Mouse (Mus musculus): ENCODE measurements at regions not wholly inside any gene's neighbourhood (a gene's known extent, or its start where the extent isn't known, plus 50 kb on each side); places are given as distances from the start of the nearest gene placed in this dataset.

- no peaks in the 10 kb centered on the region for H3K4me1 ChIP-seq (ENCODE audit: control insufficient read depth, insufficient read depth, insufficient read length, low read length)
- no peaks in the 10 kb centered on the region for H3K36me3 ChIP-seq (ENCODE audit: control insufficient read depth, insufficient read depth, low read length)
- TF ChIP-seq CTCF (IDR thresholded peaks at IDR 0.05; ENCODE audit: extremely low read depth, insufficient read length, insufficient replicate concordance, low read depth, low read length), result no peak
- no peak for TF ChIP-seq POLR2A (IDR thresholded peaks at IDR 0.05; ENCODE audit: low read depth, low read length)
- 71% methylated on average over 1 of the region's 1 CpGs for WGBS
- no peaks in the 10 kb centered on the region for H3K27me3 ChIP-seq (ENCODE audit: control insufficient read depth, insufficient read depth, low read length)
- H3K4me3 ChIP-seq (ENCODE audit: low read depth, low read length), result no peak overlapping the region
- no peak overlapping the region for H3K27ac ChIP-seq (ENCODE audit: insufficient read depth, low read depth, low read length)
Observed at GRCm38 (mm10) chr13:6367661-6368060, 180.3 kb upstream of the Pitrm1 start.

GRCm38 (mm10) chr13:6374570-6375173 lies 173.3 kb upstream of the Pitrm1 start:
- Histone ChIP-seq H3K27me3 (ENCODE audit: control insufficient read depth, insufficient read depth, low read length) (no peaks in the 10 kb centered on the region), H3K4me1 (ENCODE audit: control insufficient read depth, insufficient read depth, insufficient read length, low read length) (no peaks in the 10 kb centered on the region), H3K4me3 (ENCODE audit: low read depth, low read length) (no peak overlapping the region), H3K36me3 (ENCODE audit: control insufficient read depth, insufficient read depth, low read length) (no peaks in the 10 kb centered on the region), H3K27ac (ENCODE audit: insufficient read depth, low read depth, low read length) (no peak overlapping the region)
- 69% methylated on average over 3 of the region's 3 CpGs for WGBS
- TF ChIP-seq POLR2A (IDR thresholded peaks at IDR 0.05; ENCODE audit: low read depth, low read length) (no peak), CTCF (IDR thresholded peaks at IDR 0.05; ENCODE audit: extremely low read depth, insufficient read length, insufficient replicate concordance, low read depth, low read length) (no peak)

GRCm38 (mm10) chr13:6377919-6378318 lies 170.0 kb upstream of the Pitrm1 start:
- 80% methylated on average over 3 of the region's 3 CpGs for WGBS
- TF ChIP-seq CTCF (IDR thresholded peaks at IDR 0.05; ENCODE audit: extremely low read depth, insufficient read length, insufficient replicate concordance, low read depth, low read length), result no peak
- no peak for TF ChIP-seq POLR2A (IDR thresholded peaks at IDR 0.05; ENCODE audit: low read depth, low read length)
- H3K27me3 ChIP-seq (ENCODE audit: control insufficient read depth, insufficient read depth, low read length), result no peaks in the 10 kb centered on the region
- H3K27ac ChIP-seq (ENCODE audit: insufficient read depth, low read depth, low read length), result no peak overlapping the region
- no peaks in the 10 kb centered on the region for H3K36me3 ChIP-seq (ENCODE audit: control insufficient read depth, insufficient read depth, low read length)
- H3K4me1 ChIP-seq (ENCODE audit: control insufficient read depth, insufficient read depth, insufficient read length, low read length), result no peaks in the 10 kb centered on the region
- H3K4me3 ChIP-seq (ENCODE audit: low read depth, low read length), result no peak overlapping the region

- WGBS, result 76% methylated on average over 4 of the region's 5 CpGs
- no peak overlapping the region for H3K27ac ChIP-seq (ENCODE audit: insufficient read depth, low read depth, low read length)
- H3K4me1 ChIP-seq (ENCODE audit: control insufficient read depth, insufficient read depth, insufficient read length, low read length), result no peaks in the 10 kb centered on the region
- H3K27me3 ChIP-seq (ENCODE audit: control insufficient read depth, insufficient read depth, low read length), result no peaks in the 10 kb centered on the region; the same call in 1 of the 2 replicates
- TF ChIP-seq POLR2A (IDR thresholded peaks at IDR 0.05; ENCODE audit: low read depth, low read length), result no peak
- TF ChIP-seq CTCF (IDR thresholded peaks at IDR 0.05; ENCODE audit: extremely low read depth, insufficient read length, insufficient replicate concordance, low read depth, low read length), result no peak
- H3K4me3 ChIP-seq (ENCODE audit: low read depth, low read length), result no peak overlapping the region
- H3K36me3 ChIP-seq (ENCODE audit: control insufficient read depth, insufficient read depth, low read length), result no peaks in the 10 kb centered on the region
Observed at GRCm38 (mm10) chr13:6395562-6396223, 152.3 kb upstream of the Pitrm1 start.

- Histone ChIP-seq H3K36me3 (ENCODE audit: control insufficient read depth, insufficient read depth, low read length) (no peaks in the 10 kb centered on the region), H3K27me3 (ENCODE audit: control insufficient read depth, insufficient read depth, low read length) (no peaks in the 10 kb centered on the region; the same call in 1 of the 2 replicates), H3K4me1 (ENCODE audit: control insufficient read depth, insufficient read depth, insufficient read length, low read length) (no peaks in the 10 kb centered on the region), H3K4me3 (ENCODE audit: low read depth, low read length) (no peak overlapping the region), H3K27ac (ENCODE audit: insufficient read depth, low read depth, low read length) (no peak overlapping the region)
- 84% methylated on average over 1 of the region's 1 CpGs for WGBS
- TF ChIP-seq POLR2A (IDR thresholded peaks at IDR 0.05; ENCODE audit: low read depth, low read length), result no peak
- TF ChIP-seq CTCF (IDR thresholded peaks at IDR 0.05; ENCODE audit: extremely low read depth, insufficient read length, insufficient replicate concordance, low read depth, low read length), result no peak
Observed at GRCm38 (mm10) chr13:6397648-6398047, 150.3 kb upstream of the Pitrm1 start.

- no peaks in the 10 kb centered on the region for H3K27me3 ChIP-seq (ENCODE audit: control insufficient read depth, insufficient read depth, low read length)
- H3K36me3 ChIP-seq (ENCODE audit: control insufficient read depth, insufficient read depth, low read length), result no peaks in the 10 kb centered on the region
- TF ChIP-seq CTCF (IDR thresholded peaks at IDR 0.05; ENCODE audit: extremely low read depth, insufficient read length, insufficient replicate concordance, low read depth, low read length) (no peak), POLR2A (IDR thresholded peaks at IDR 0.05; ENCODE audit: low read depth, low read length) (no peak)
- H3K27ac ChIP-seq (ENCODE audit: insufficient read depth, low read depth, low read length), result no peak overlapping the region
- H3K4me1 ChIP-seq (ENCODE audit: control insufficient read depth, insufficient read depth, insufficient read length, low read length), result no peaks in the 10 kb centered on the region
- H3K4me3 ChIP-seq (ENCODE audit: low read depth, low read length), result no peak overlapping the region
- 56% methylated on average over 4 of the region's 4 CpGs for WGBS
Observed at GRCm38 (mm10) chr13:6431821-6432220, 116.1 kb upstream of the Pitrm1 start.

GRCm38 (mm10) chr13:6446976-6447375 lies 101.0 kb upstream of the Pitrm1 start:
- no peak for TF ChIP-seq POLR2A (IDR thresholded peaks at IDR 0.05; ENCODE audit: low read depth, low read length)
- TF ChIP-seq CTCF (IDR thresholded peaks at IDR 0.05; ENCODE audit: extremely low read depth, insufficient read length, insufficient replicate concordance, low read depth, low read length), result no peak
- H3K36me3 ChIP-seq (ENCODE audit: control insufficient read depth, insufficient read depth, low read length), result no peaks in the 10 kb centered on the region
- no peaks in the 10 kb centered on the region for H3K4me1 ChIP-seq (ENCODE audit: control insufficient read depth, insufficient read depth, insufficient read length, low read length)
- H3K27ac ChIP-seq (ENCODE audit: insufficient read depth, low read depth, low read length), result no peak overlapping the region
- H3K27me3 ChIP-seq (ENCODE audit: control insufficient read depth, insufficient read depth, low read length), result no peaks in the 10 kb centered on the region
- H3K4me3 ChIP-seq (ENCODE audit: low read depth, low read length), result no peak overlapping the region
